8 mouse cellular contexts compared by ENCODE assay signal in the genomic region with DNA sequence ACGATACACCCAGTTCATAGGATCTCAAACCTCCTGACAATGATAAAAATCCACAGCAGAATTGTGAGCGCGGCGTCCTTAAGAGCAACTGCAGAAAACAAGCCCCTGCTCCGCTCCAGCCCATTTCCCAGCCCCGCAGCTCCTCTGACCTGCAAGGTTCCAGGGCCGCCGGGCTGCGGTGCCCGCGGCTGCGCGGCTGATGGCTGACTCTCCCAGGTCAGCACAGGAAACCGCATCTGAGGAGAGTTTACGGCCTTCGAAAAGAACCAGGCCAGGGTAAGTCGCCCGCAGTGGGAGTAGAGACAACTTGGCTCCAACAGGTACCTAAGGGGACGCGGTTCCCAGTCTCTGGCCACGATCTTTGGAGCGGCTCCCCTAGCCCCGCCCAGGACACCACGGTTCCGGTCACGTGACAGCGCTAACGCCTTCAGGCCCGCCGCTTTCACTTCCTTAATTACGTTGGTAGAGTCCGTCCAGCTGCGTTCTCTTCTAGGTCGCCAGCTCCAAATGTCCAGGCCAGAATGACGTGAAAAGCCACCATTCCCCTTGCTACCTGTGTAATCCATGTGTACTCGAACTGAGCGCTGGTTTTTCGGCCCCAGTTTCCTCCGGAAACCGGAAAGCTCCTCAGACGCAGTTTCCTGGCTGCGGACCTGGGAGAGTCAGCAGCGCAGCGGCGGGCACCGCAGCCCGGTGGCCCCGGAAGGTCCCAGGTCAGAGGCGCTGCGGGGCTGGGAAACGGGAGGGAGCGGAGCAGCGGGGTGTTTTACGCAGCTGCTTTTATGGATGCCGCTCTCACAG. TPM values are rescaled to one million over a fixed set of nuclear protein-coding genes. Genes with fewer than 3 reads are reported as not detected.
A peak's percentile ranks its signal among the peaks of the same experiment; 100 is the strongest.
DNase-seq lines count a peak whose midpoint lies in the region; ATAC-seq and TF ChIP-seq lines count a peak whose summit lies in the region.
"Not testable (repeated sequence)": the region's sequence is repeated elsewhere in the genome, so short reads cannot be mapped to it uniquely, and the experiment has no call there.

A gene (minus strand): TSS at position 358 of the 801 bp plus-strand sequence.
A gene (plus strand): TSS at position 446 of the 801 bp plus-strand sequence.

- ATAC-seq in cerebellum, adult (ENCODE audit: insufficient number of reproducible peaks, low FRiP score, low TSS enrichment): peak; percentile 90
- peak; percentile 98 for ATAC-seq in forebrain, embryonic 13.5 days
- ATAC-seq in liver, embryonic 16.5 days (ENCODE audit: low read depth): peak; percentile 98
- peak; percentile 98 for ATAC-seq in neural tube, embryonic 12.5 days (ENCODE audit: low FRiP score, low read depth)
- peak; percentile 99 for ATAC-seq in stomach, postnatal 0 days (ENCODE audit: low FRiP score, low TSS enrichment)

- H3K9ac ChIP-seq in CH12.LX (ENCODE audit: insufficient read depth, low read depth): peak within 1 kb of the TSS; percentile 95
- peak within 1 kb of the TSS; percentile 79 for H3K9ac ChIP-seq in forebrain, embryonic 13.5 days
- H3K9ac ChIP-seq in liver, embryonic 16.5 days (ENCODE audit: low read depth, low read length): peak within 1 kb of the TSS; percentile 76
- peak within 1 kb of the TSS; percentile 68 for H3K9ac ChIP-seq in neural tube, embryonic 12.5 days
- peak within 1 kb of the TSS; percentile 81 for H3K9ac ChIP-seq in stomach, postnatal 0 days (ENCODE audit: low read length)

- TF ChIP-seq RAD21 in CH12.LX (IDR thresholded peaks at IDR 0.05; ENCODE audit: low read depth, low read length): not testable (repeated sequence)

- peak within 1 kb of the TSS; percentile 53 to 97 (median 70) for H3K4me3 ChIP-seq in CH12.LX (replicated peaks in 1 of 3; ENCODE audit: low read depth in 2 of 3, low read length in 2 of 3, poor library complexity in 1 of 3)
- peak within 1 kb of the TSS; percentile 72 for H3K4me3 ChIP-seq in forebrain, embryonic 13.5 days
- peak within 1 kb of the TSS; percentile 75 for H3K4me3 ChIP-seq in liver, embryonic 16.5 days (ENCODE audit: low read depth, low read length)
- peak within 1 kb of the TSS; percentile 62 for H3K4me3 ChIP-seq in neural tube, embryonic 12.5 days
- H3K4me3 ChIP-seq in stomach, postnatal 0 days (ENCODE audit: low read depth, low read length): peak within 1 kb of the TSS; percentile 69

- peak; percentile 52 for DNase-seq in CH12.LX (ENCODE audit: extremely low read depth)
- DNase-seq in heart, postnatal 10 days: peak; percentile 85 to 87
- peak; percentile 76 to 86 for DNase-seq in kidney, postnatal 4 days
- peak; percentile 75 for DNase-seq in stomach, postnatal 0 days (ENCODE audit: low spot score)

- H3K36me3 ChIP-seq in CH12.LX (replicated peaks in 1 of 2; ENCODE audit: control insufficient read depth in 1 of 2, insufficient read depth in 1 of 2, low read length in 1 of 2); forebrain, embryonic 13.5 days (ENCODE audit: poor library complexity, severe bottlenecking); liver, embryonic 16.5 days (ENCODE audit: control insufficient read depth, insufficient read depth); neural tube, embryonic 12.5 days; stomach, postnatal 0 days (ENCODE audit: control insufficient read depth, insufficient read depth, low read length): not testable (repeated sequence)

- not testable (repeated sequence) for H3K9me3 ChIP-seq in CH12.LX (replicated peaks; ENCODE audit: low read length); forebrain, embryonic 13.5 days (replicated peaks); liver, embryonic 16.5 days (replicated peaks; ENCODE audit: control insufficient read depth, low read length); neural tube, embryonic 12.5 days; stomach, postnatal 0 days (ENCODE audit: control insufficient read depth, low read length)

- H3K4me2 ChIP-seq in CH12.LX (ENCODE audit: insufficient read depth, low read depth, poor library complexity, severe bottlenecking): peak within 1 kb of the TSS; percentile 93
- H3K4me2 ChIP-seq in forebrain, embryonic 13.5 days: peak within 1 kb of the TSS; percentile 63
- H3K4me2 ChIP-seq in liver, embryonic 16.5 days (ENCODE audit: low read depth, low read length): peak within 1 kb of the TSS; percentile 76
- peak within 1 kb of the TSS; percentile 62 for H3K4me2 ChIP-seq in neural tube, embryonic 12.5 days (replicated peaks)
- peak within 1 kb of the TSS; percentile 54 for H3K4me2 ChIP-seq in stomach, postnatal 0 days (replicated peaks; ENCODE audit: low read depth)

- intact Hi-C loops in heart, postnatal 10 days (cut with DNase I): loop anchor here (10.0 kb wide), 3 partner anchors 118 to 462 kb away; a partner anchor contains a TSS

- peaks cover 0 to 25% of the 10 kb centered on the region in 2 experiments; a peak in 2 of 4 replicates for H3K4me1 ChIP-seq in CH12.LX (ENCODE audit: control insufficient read depth in 1 of 2, insufficient read depth in 2 of 2)
- peaks cover 14% of the 10 kb centered on the region for H3K4me1 ChIP-seq in forebrain, embryonic 13.5 days
- H3K4me1 ChIP-seq in liver, embryonic 16.5 days (ENCODE audit: control insufficient read depth, low read depth, low read length); neural tube, embryonic 12.5 days; stomach, postnatal 0 days (replicated peaks; ENCODE audit: control insufficient read depth, insufficient read depth): not testable (repeated sequence)

- not testable (repeated sequence) for TF ChIP-seq EP300 in CH12.LX (IDR thresholded peaks at IDR 0.05; ENCODE audit: low read length); stomach, postnatal 0 days (optimal IDR thresholded peaks at IDR 0.05)

- dilution Hi-C loops in CH12.LX (cut with MboI; ENCODE audit: extremely low pct_ligation_motif_present, extremely low pct_unique_long_range_greater_than_20kb, low sequenced_read_pairs): not testable (repeated sequence)

- peak; percentile 62 for TF ChIP-seq POLR2A in CH12.LX (IDR thresholded peaks at IDR 0.05; ENCODE audit: low read depth, low read length)

- not testable (repeated sequence) for H3K27me3 ChIP-seq in CH12.LX (replicated peaks); forebrain, embryonic 13.5 days; liver, embryonic 16.5 days (ENCODE audit: control insufficient read depth, insufficient read depth, low read depth, low read length); neural tube, embryonic 12.5 days (replicated peaks); stomach, postnatal 0 days (ENCODE audit: control insufficient read depth, insufficient read depth, low read length)

- peaks cover 26% of the 10 kb centered on the region for H3K79me2 ChIP-seq in CH12.LX (replicated peaks; ENCODE audit: control insufficient read depth, extremely low read depth, insufficient read depth, poor library complexity, severe bottlenecking)

- in situ Hi-C loops in CH12.LX (cut with MboI; ENCODE audit: low pct_ligation_motif_present, low pct_unique_long_range_greater_than_20kb, low sequenced_read_pairs): not testable (repeated sequence)

- H3K27ac ChIP-seq in CH12.LX (ENCODE audit: insufficient read depth, low read depth): peak within 1 kb of the TSS; percentile 53; the same call in 1 of the 2 replicates
- H3K27ac ChIP-seq in forebrain, embryonic 13.5 days: peak within 1 kb of the TSS; percentile 68
- H3K27ac ChIP-seq in liver, embryonic 16.5 days (ENCODE audit: low read length): peak within 1 kb of the TSS; percentile 93
- H3K27ac ChIP-seq in neural tube, embryonic 12.5 days: peak within 1 kb of the TSS; percentile 77
- peak within 1 kb of the TSS; percentile 87 for H3K27ac ChIP-seq in stomach, postnatal 0 days (replicated peaks)

- WGBS in forebrain, embryonic 13.5 days: under 1% methylated on average over 44 of the region's 55 CpGs
- under 1% methylated on average over 42 of the region's 55 CpGs for WGBS in liver, embryonic 16.5 days (ENCODE audit: insufficient replicate concordance)
- under 1% methylated on average over 42 of the region's 55 CpGs for WGBS in neural tube, embryonic 12.5 days
- WGBS in stomach, postnatal 0 days: under 1% methylated on average over 42 of the region's 55 CpGs

- TF ChIP-seq CTCF in CH12.LX (conservative IDR thresholded peaks at IDR 0.05 in 1 of 2, IDR thresholded peaks at IDR 0.05 in 1 of 2; ENCODE audit: low read depth in 2 of 2, low read length in 2 of 2); stomach, postnatal 0 days (IDR thresholded peaks at IDR 0.05; ENCODE audit: low read depth): not testable (repeated sequence)

TF ChIP-seq in CH12.LX, 34 proteins besides CTCF, POLR2A, EP300 and RAD21 (continues in another document):
- peak; percentile 52; the same call in 1 of the 2 replicates for TF ChIP-seq SIN3A (IDR thresholded peaks at IDR 0.05; ENCODE audit: low read length)
- TF ChIP-seq USF2 (conservative IDR thresholded peaks at IDR 0.05; ENCODE audit: low read depth, low read length): peak; percentile 51
- TF ChIP-seq HCFC1 (IDR thresholded peaks at IDR 0.05; ENCODE audit: low read depth, low read length): peak; percentile 47
- 0 out of 2 replicates have a peak, but pooled peaks have one; percentile 8 for TF ChIP-seq IRF4 (IDR thresholded peaks at IDR 0.05; ENCODE audit: low read depth, low read length)

RNA-seq across cellular contexts. Expression of the first gene that starts in this region (rescaled TPM):
- 4.0 and 4.6 TPM in 2 replicates for total RNA-seq in CH12.LX (2012; rRNA removed)
- total RNA-seq in CH12.LX (2014; rRNA removed): 10.8 and 12.7 TPM in 2 replicates
- polyA plus RNA-seq in CH12.LX (2012; ENCODE audit: insufficient read length, low read depth): 4.2 and 5.1 TPM in 2 replicates
- 23.3 and 23.5 TPM in 2 replicates for polyA plus RNA-seq in forebrain, embryonic 13.5 days (2015; fragmentation: Nextera tagmentation; extraction: Ambion mirVana)
- 1 to 10 TPM; 7.2 to 7.6 TPM for total RNA-seq in heart, postnatal 10 days (2021)
- polyA plus RNA-seq in liver, embryonic 16.5 days (2015; fragmentation: Nextera tagmentation; extraction: Ambion mirVana): 8.2 and 8.5 TPM in 2 replicates
- 20.7 and 22.2 TPM in 2 replicates for polyA plus RNA-seq in neural tube, embryonic 12.5 days (2016; fragmentation: Nextera tagmentation; extraction: Ambion mirVana)
- polyA plus RNA-seq in stomach, postnatal 0 days (2015; fragmentation: Nextera tagmentation; extraction: Ambion mirVana): 9.6 and 10.2 TPM in 2 replicates

RNA-seq across cellular contexts. Expression of the second gene that starts in this region (rescaled TPM):
- total RNA-seq in CH12.LX (2012; rRNA removed) (3.3 and 3.9 TPM in 2 replicates), CH12.LX (2014; rRNA removed) (11.7 and 11.9 TPM in 2 replicates)
- 4.4 and 5.0 TPM in 2 replicates for polyA plus RNA-seq in CH12.LX (2012; ENCODE audit: insufficient read length, low read depth)
- polyA plus RNA-seq in forebrain, embryonic 13.5 days (2015; fragmentation: Nextera tagmentation; extraction: Ambion mirVana): 18.6 and 20.3 TPM in 2 replicates
- 10 to 100 TPM; 18.4 to 18.9 TPM for total RNA-seq in heart, postnatal 10 days (2021)
- 6.1 and 6.2 TPM in 2 replicates for polyA plus RNA-seq in liver, embryonic 16.5 days (2015; fragmentation: Nextera tagmentation; extraction: Ambion mirVana)
- polyA plus RNA-seq in neural tube, embryonic 12.5 days (2016; fragmentation: Nextera tagmentation; extraction: Ambion mirVana): 17.3 and 21.3 TPM in 2 replicates
- 11.0 and 12.2 TPM in 2 replicates for polyA plus RNA-seq in stomach, postnatal 0 days (2015; fragmentation: Nextera tagmentation; extraction: Ambion mirVana)

Comparison
In these comparisons a context has a peak if more than half of its experiments do, and no peak if none do; other contexts are left out.
1. Peak in every context shown above with its lines: DNase-seq, ATAC-seq, H3K4me3 ChIP-seq and H3K27ac ChIP-seq.